Mouse (Mus musculus) neural tube, embryonic 10.5 days (tissue): ENCODE data around the gene Slc1a7.

ENCODE experiments used
- DNase-seq: peaks from one replicate; pipeline ENCODE4 v3.0.0-alpha.2; 2017; ENCODE audit warnings: low spot score; ENCODE audit errors: extremely low spot score

The Slc1a7 gene

GRCm38 (mm10) chr4:107967966-107968682, at the start of gene Slc1a7:
Gene Slc1a7 (plus strand): TSS chr4:107968332.
- no peak for DNase-seq

- no peak for DNase-seq
Observed at GRCm38 (mm10) chr4:107920336-107920735, 47.8 kb upstream of the Slc1a7 start.

GRCm38 (mm10) chr4:107921152-107921695, 46.9 kb upstream of the Slc1a7 start:
- no peak for DNase-seq

- no peak for DNase-seq
Observed at GRCm38 (mm10) chr4:107921952-107922351, 46.2 kb upstream of the Slc1a7 start.

GRCm38 (mm10) chr4:107923145-107923802, 44.9 kb upstream of the Slc1a7 start, which contains the start of gene Cpt2:
Gene Cpt2 (minus strand): TSS chr4:107923610.
- DNase-seq, result peak; percentile 96

- DNase-seq, result no peak
Observed at GRCm38 (mm10) chr4:107923803-107924194, 44.3 kb upstream of the Slc1a7 start.

- DNase-seq, result no peak
Observed at GRCm38 (mm10) chr4:107928269-107928668, 39.9 kb upstream of the Slc1a7 start.

- no peak for DNase-seq
Observed at GRCm38 (mm10) chr4:107928726-107929125, 39.4 kb upstream of the Slc1a7 start.

GRCm38 (mm10) chr4:107931453-107931852, 36.7 kb upstream of the Slc1a7 start:
- no peak for DNase-seq

GRCm38 (mm10) chr4:107933239-107933638, 34.9 kb upstream of the Slc1a7 start:
- no peak for DNase-seq

- no peak for DNase-seq
Observed at GRCm38 (mm10) chr4:107935254-107935653, 32.9 kb upstream of the Slc1a7 start.

- peak; percentile 44 for DNase-seq
Observed at GRCm38 (mm10) chr4:107937338-107937737, 30.8 kb upstream of the Slc1a7 start.

- no peak for DNase-seq
Observed at GRCm38 (mm10) chr4:107938124-107938523, 30.0 kb upstream of the Slc1a7 start.

GRCm38 (mm10) chr4:107942741-107943140, 25.4 kb upstream of the Slc1a7 start:
- no peak for DNase-seq

- DNase-seq, result no peak
Observed at GRCm38 (mm10) chr4:107944141-107944540, 24.0 kb upstream of the Slc1a7 start.

GRCm38 (mm10) chr4:107949918-107950317, 18.2 kb upstream of the Slc1a7 start:
- DNase-seq, result no peak

- DNase-seq, result no peak
Observed at GRCm38 (mm10) chr4:107952845-107953244, 15.3 kb upstream of the Slc1a7 start.

GRCm38 (mm10) chr4:107955691-107956090, 12.4 kb upstream of the Slc1a7 start:
- DNase-seq, result no peak

GRCm38 (mm10) chr4:107958487-107958886, 9.6 kb upstream of the Slc1a7 start:
- DNase-seq, result no peak

- no peak for DNase-seq
Observed at GRCm38 (mm10) chr4:107962044-107962732, 5.9 kb upstream of the Slc1a7 start.

- no peak for DNase-seq
Observed at GRCm38 (mm10) chr4:107962792-107963191, 5.3 kb upstream of the Slc1a7 start.
